Mouse (Mus musculus) CD4-positive helper T cell, adult 2 months (primary cell): Measurements from ENCODE around the gene Car6.
A peak's percentile ranks its signal among the peaks of the same experiment; 100 is the strongest.

ENCODE experiments used
- DNase-seq: peaks from one replicate; pipeline ENCODE4 v3.0.0-alpha.2; 2012; ENCODE audit warnings: low read depth, missing footprints, low spot score

The Car6 gene

DNA sequence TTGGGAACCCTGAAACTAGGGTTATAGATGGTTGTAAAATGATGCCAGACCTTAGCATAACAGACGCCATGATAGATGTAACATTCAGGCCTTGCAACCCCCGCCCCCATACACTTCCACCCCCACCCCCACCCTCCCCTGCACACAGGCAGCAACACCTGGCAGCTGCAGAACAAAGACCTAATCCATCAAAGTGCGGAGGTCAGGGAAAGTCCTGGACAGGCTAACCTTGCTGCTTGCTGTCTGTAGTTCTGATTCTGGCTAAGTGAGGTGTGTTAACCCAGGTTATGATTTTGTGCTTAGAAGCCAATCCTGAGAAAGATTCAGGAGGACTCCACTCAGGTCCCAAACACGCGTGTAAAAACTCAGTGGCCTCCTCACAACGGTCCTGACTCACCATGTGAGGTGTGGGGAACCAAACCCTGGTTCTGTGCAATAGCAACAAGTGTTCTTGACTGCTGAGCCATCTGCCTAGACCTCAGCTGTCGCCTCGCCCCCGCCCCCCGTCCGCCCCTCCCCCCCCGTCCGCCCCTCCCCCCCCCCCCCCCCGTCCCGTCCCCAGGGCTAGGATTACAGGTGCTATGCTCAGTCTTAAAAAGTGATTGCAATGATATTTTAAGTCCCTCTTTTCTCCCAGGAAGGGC, 28.7 kb upstream of the Car6 start:
- DNase-seq: no peak

DNA sequence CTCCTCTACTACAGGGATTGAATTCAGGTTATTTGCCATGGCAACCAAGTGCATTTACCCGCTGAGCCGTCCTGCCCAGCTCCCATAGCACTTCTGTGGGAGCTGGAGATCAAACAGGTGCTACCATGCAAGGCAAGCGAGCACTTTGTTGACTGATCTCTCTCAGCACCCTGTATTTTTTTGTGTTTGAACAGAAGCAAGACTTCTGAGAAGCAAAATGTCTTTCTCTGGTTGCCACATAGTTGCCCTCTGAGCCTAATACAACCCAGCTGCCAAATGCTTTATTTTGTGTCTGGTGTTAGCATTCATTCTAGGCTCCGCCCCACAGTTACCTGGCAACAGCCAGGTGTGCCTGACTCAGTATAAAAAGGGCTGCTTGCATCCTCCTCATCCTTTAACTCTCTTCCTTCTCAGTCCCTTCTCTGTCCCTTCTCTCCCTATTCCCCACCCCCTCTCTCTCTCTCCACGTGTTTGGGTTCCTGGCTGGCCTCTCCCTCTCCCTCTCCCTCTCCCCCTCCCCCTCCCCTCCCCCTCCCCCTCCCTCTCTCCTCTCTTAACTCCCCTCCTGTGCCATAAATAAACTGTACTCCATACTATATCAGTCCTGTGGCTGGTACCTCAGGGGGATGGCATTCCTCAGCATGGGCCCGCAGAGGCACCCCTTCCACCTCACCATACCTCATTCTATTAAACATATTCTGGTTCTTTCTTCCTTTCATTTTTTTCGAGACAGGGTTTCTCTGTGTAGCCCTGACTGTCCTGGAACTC, 27.6 kb upstream of the Car6 start:
- DNase-seq: no peak

DNA sequence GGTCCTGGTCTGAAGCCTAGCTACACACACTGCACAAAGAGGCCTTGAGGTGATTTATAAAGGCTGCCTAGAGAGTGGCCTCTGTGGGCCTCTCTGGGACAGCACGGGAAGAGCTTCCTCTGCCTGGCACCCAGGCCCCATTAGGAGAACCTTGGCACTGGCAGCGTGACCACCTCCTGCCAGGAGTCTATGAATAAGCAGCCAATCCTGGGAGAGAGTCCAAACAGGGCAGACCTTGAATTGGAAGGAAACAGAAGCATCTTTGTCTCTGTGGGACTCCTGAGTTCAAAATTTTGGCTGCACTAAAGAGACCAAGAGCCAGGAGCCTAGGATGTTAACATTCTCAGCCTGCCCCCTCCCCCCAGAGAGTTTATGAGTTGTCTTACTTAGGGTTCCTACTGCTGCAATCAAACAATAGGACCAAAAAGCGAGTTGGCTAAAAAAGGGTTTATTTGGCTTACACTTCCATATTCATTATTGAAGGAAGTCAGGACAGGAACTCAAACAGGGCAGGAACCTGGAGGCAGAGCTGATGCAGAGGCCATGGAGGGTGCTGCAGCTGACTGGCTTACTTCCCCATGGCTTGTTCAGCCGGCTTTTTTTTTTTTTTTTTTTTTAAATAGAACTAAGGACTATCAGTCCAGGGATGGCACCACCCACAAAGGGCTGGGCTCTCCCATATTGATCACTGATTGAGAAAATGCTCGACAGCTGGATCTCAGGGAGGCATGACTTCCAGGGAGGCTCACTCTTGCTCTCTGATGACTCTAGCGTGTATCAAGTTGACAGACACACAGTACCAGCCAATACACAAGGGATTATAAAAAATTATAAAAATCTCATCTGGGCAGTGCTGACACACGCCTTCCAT, 25.9 kb upstream of the Car6 start:
- no peak for DNase-seq

DNA sequence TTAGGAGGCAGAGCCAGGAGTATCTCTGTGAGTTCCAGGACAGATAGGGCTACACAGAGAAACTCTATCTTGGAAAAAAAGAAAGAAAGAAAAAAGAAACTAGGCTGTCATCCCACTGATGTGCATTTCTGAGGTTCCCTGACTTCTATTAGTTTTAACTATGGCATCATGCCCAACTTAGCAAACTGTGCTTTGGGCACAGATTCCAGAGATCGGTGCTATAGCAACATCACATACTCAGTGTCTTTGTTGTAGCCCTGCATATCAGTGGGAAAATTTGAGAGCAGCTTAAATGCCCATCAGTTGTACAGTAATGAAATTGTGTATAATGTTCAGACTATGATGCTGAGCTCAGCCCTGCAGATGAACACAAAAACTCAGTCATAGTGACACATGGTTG, 24.6 kb upstream of the Car6 start:
- DNase-seq: no peak

DNA sequence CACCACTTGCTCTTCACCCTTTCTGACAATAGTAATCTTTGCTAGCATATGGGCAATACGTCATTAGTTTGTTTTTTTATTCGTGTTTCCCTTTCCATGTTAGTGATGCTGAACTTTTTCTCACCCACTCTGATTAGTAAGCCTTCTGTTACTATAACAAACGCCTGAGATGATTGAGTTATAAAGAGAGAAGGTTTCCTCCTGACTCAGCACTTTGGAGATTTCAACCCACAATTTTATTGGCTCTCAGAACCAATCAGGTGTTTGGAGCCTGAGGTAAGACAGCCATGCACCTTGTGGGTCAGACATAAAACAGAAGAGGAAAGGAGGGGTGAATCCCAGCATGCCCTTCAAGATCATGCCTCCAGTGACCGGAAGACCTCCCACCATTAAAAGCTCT, 22.7 kb upstream of the Car6 start:
- DNase-seq: no peak

DNA sequence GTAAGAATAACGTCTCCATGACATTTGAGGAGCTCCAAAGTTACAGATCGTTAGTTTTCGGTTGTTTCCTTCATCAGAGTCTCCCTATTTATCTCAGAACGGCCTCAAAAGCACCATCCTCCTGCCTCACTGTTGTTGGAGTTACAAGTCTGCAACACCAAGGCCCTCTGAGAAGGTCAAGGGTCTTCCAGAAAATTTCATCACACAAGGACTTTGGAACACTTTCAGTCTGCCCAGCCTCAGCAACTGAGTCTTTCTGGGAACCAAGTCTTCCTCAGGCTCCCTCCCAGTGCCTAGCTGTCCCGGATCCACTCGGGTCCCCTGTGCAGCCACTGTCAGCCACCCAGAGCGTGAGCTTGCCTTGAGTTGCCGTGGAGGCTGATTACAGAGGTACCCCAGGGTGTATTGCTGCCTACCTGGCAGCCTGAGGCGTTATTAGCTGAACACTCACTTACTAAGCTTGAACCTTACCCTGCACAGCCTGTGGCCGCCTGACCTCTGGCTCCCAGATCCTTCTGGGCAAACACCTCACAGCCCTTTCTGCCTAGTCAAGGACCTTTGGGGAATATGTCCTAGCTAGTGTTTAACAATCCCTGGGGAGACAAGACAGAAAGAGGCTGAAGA, 20.0 kb upstream of the Car6 start:
- DNase-seq: no peak

DNA sequence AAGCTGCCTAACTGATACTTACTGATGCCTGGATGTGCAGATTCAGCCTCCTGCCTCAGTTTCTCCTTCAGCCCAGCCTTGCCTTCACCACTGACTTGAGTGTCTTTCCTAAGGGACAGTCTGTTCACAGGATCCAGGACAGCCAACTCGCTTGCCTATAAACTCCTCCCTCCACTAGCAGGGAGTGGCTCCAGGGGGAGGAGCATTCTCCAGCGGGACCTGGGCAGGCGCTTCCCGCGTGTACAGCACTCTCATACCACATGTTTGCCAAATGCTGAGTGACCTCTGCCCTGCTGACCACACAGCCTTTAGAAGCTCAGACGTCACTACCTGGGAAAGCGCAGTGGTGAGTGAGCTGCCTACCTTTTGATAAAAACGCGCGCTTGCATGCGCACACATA, 19.5 kb upstream of the Car6 start:
- no peak for DNase-seq

DNA sequence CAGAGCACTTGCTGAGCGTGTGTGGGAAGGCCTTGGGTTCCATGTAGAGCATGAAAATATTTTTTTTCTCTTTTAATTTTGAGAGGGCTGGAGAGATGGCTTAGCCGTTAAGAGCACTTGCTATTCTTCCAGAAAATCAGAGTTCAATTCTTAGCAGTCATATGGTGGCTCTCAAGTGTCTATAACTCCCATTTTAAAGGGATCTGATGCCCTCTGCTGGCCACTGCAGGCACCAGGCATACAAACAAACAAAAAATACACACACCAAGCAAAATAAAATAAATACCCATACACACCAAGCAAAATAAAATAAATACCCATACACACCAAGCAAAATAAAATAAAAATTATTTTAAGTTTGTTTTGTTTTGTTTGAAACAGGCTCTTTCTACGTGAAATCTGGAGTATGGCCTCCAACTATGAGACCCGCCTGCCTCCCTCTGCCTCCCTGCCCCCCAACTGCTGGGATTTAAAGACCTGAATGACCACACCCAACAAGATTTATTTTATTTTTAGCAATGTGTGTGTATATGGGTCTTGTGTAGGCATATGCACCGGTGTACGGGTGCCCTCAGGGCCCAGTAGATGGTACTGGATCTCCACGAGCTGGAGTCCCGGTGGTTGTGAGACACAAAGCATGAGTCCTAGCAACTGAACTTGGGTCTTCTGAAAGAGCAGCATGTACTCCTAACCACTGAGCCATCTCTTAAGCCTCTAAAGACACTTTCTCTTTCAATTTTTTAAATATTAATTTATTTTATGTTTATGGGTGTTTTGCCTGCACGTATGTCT, 18.6 kb upstream of the Car6 start:
- peak; percentile 57 for DNase-seq

DNA sequence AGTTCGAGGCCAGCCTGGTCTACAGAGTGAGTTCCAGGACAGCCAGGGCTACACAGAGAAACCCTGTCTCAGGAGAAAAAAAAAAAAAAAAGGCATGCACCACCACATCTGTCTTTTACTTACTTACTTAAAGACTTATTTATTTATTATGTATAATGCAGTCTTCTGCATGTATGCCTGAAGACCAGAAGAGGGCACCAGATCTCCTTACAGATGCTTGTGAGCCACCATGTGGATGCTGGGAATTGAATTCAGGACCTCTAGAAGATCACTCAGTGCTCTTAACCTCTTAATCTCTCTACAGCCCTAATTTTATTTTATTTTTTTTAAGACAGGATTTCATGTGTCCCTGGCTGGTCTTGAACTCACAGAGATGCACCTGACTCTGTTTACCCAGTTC, 16.8 kb upstream of the Car6 start:
- no peak for DNase-seq

DNA sequence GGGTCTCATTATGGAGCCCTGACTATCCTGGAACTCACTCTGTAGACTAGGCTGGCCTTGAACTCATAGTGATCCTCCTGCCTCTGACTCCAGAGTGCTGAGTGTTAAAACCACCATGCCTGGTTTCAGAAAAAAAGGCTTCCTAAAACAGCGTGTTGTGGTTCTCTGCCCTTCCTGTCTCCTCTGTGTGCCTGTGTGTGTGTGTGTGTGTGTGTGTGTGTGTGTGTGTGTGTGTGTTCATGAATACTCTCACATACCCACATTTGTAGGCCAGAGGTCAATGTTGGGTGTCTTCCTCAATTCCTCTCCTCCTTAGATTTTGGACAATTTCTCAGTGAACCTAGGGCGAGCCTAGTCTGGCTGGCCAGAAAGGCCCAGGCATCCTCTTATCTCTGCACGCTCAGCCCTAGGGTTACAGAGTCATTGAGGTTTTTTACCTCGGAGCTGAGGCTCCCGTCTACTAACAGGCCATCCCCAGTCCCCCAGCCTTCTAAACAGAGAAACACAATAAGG, 16.0 kb upstream of the Car6 start:
- DNase-seq: peak; percentile 35

DNA sequence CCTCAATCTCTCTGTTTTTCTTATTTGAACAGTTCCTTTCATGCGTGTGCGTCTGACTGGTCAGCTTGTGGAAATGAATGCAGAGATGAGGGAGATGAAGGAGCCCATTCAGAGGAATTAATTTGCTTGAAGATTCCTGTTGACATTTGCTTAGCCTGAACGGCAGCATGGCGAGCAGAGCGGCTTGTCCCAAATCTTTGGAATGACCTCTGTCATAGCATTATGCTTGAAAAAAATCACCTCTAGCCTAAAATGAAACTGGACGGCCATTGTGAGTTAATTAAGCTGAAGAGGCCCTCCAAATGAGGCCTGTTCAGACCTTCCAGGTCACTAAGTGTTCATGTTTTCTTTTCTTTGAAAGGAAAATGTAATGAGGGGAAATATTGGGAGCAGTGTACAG, 15.3 kb upstream of the Car6 start:
- no peak for DNase-seq

DNA sequence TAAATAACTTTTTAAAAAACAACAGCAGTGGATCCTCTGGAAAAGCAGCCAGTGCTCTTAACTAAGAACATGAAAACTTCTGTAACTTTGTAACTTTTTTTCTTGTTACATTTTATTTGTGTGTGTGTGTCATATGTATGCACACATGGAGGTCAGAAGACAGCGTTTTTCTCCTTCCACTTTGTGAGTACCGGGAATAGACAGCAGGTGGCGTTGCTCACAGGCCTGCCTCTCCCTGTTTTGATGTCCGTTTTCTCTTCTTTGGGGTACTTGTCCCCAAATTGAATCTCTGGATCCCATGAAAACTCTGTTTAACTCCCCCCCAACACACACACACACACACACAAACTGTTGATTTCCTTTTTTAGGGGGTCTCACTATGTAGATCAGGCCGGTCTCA, 12.8 kb upstream of the Car6 start:
- no peak for DNase-seq

DNA sequence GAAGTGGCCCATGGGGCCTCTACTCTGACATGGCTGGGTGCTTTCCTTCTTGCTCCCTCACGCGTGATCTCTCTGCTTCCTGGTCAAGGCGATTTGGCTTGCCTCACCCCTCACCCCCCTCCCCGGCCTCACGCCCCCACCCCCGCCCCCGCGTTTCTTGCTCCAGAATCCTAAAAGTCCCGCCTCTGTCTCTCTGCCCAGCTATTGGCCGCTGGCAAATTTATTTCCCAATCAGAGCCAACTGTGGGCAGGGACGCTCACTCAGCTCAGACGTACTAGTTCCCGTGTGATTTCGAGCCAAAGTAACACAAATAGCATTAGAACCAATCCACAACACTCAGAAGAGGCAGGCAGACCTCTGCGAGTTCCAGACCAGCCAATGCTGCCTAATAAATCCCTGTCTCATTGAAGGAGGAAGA, 11.4 kb upstream of the Car6 start:
- no peak for DNase-seq

DNA sequence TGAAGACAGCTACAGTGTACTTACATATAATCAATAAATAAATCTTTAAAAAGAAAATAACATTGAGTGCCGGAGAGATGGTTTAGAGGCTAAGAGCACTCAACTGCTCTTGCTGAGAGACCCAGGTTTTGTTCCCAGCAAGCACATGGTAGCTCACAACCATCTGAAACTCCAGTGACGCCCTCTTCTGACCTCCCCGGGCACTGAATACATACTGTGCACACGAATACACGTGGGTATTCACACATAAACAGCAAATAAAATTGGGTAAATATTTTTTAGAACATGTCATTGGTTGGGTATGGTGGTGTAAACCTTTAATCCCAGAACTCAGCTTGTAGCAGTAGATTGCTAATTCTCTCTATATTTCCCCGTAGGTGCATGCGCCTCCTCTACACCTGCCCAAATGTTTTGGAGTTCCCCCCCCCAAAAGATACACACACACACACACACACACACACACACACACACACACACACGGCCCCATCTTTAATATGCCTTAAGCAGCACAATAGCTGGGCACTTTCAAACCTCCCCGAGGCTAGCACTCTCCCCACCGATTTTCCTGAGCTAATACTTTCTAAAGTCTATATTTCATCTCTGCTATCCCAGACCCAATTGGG, 10.9 kb upstream of the Car6 start:
- DNase-seq: no peak

DNA sequence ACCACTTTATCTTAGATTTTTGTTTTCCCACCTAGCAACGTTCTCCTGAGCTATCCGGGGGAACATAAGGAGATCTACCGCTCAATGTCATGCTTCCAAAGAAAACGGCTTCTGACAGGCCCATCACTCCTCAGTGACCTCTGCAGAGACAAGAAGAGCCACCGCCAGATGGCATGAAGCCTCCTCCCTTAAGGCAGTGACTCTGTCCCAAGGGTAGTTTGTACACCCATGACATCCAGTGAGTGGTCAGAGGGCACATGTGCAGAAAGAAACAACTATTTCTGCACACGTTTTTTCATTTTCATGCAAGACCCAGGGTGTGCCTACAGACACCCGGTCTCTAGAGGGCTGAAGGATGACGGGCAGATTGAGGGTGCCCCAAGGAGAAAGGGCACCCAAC, 9.2 kb upstream of the Car6 start:
- DNase-seq: no peak

DNA sequence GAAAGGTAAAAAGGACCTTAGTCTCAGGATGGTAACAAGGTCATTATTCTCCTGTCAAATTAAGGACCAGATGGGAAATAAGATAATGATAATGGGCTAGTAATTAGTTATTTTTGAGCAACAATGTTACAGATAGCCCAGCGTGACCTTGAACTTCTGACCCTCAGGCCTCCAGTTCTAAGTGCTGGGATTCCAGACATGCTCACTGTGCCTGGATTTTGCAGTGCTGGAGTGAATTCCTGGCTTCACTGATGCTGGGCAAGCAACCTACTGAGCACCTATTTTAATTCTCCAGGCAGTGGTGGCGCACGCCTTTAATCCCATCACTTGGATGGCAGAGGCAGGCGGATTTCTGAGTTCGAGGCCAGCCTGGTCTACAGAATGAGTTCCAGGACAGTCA, 8.6 kb upstream of the Car6 start:
- no peak for DNase-seq

DNA sequence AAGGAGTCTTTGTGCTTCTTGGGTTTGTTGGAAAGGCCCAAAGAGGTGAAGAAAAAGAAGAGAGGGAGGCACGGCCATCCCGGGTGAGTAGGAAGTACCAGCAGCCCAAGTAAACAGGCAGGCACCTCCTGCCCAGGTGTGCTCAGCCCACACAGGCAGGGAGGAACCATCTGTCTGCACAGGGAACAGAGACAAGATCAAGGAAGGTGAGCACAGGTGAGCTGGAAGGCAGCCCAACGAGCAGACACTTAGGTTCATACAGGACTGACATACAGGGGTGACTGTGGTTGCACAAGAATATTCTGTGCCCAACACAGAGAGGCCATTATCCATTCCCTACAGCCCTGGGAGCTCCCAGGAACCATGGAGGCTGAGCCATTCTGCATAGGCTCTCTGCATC, 3.7 kb upstream of the Car6 start:
- no peak for DNase-seq

DNA sequence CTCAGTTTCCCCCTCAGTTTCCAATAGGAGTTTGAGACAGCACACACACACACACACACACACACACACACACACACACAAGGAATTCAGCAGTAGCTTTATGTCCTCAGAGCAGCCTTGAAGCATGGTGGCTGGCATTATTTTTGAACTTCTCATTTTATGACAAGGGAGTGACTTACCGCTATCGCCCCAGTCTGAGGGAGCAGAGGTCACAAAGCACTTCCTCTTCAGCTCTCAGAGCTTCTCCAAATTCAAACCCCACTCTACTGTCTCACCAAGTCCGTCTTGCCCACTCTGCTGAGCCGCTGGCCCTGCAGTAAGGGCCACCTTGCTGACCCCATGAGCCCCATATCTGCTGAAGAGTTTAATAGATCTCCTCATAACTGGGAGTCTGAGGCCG, 1.6 kb upstream of the Car6 start:
- no peak for DNase-seq

DNA sequence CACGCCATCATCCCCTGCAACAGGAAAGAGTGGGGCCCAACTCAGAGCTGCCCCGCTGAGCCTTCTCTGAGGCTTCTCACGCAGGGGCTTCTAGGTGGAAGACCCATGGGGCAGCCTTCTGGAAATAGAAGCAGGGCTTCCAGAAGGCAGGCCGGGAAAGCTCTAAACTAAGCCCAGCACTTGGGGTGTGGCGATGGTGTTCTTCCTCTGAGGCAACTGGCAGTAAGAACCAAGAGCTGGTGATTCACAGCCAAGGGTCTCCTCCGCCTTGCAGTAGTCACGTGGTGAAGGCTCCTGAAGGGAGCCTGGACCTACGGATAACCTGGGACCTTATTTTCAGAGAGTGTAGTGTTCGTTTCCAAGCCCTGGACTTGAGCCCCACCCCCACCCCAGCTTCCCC, 2.9 kb downstream of the Car6 start:
- DNase-seq: no peak

DNA sequence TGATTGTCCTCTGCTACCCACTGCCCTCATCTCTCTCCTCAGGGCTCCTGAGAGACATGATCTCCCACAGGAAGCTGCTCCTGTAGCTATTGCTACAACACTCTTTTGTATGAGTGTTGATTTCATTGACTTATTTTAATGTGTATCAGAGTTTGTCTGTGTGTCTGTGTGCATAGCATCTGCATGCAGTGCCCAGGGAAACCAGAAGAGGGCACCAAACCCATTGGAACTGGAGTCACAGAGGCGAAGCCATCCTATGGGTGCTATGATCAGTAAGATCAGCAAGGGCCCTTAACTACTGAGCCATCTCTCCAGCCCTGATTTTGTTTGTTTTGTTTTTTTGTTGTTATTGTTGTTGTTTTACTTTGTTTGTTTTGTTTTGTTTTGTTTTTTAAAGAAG, 7.2 kb downstream of the Car6 start:
- peak; percentile 48 for DNase-seq

DNA sequence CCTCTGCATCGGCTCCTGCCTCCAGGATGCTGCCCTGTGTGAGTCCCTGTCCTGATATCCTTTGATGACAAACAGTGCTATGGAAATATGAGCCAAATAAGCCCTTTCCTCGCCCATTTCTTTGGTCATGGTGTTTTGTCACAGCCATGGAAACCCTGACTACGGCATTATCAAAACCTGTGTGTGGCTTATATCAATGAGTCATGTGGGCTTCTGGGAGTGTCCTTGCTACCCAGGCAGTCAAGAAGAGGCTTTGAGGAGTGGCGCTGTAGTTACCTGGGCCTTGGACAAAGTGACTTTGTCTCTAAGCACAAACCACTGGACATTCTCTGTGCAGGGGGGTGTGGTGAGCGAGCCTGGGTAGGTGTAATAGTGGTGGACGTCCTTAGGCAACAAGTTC, 8.9 kb downstream of the Car6 start:
- no peak for DNase-seq
